Mouse (Mus musculus) heart, embryonic 14.5 days (tissue): ENCODE results near the gene Fgfrl1. TPM values are rescaled to one million over a fixed set of nuclear protein-coding genes. Genes with fewer than 3 reads are reported as not detected.
A peak's percentile ranks its signal among the peaks of the same experiment; 100 is the strongest.

Experiments used
- ATAC-seq: fragments of 200-750 bp; cut with Nextera tagmentation; 2 replicates; pipeline ENCODE4 v1.8.0; 2017; ENCODE audit warnings: low read depth, moderate TSS enrichment; ENCODE audit not compliant: insufficient number of reproducible peaks, insufficient read depth, low FRiP score
- H3K27ac ChIP-seq, 2 experiments: fragments of 200-500 bp in 1 of 2; fragments of 300-500 bp in 1 of 2; sonication (generic) in 1 of 2; replicated peaks in 1 of 2; 2 replicates each; pipeline ENCODE4 v1.5.1; 2012 to 2014; ENCODE audit warnings: low read depth in 2 of 2, low read length in 2 of 2, control low read depth in 1 of 2, mild to moderate bottlenecking in 1 of 2, mixed read lengths in 1 of 2; ENCODE audit not compliant: control insufficient read depth in 1 of 2, insufficient read depth in 1 of 2
- H3K27me3 ChIP-seq: fragments of 300-500 bp; sonication (generic); 2 replicates; pipeline ENCODE4 v1.6.1; 2014; ENCODE audit warnings: mild to moderate bottlenecking, low read length, control low read depth; ENCODE audit not compliant: control insufficient read depth, insufficient read depth
- H3K36me3 ChIP-seq: fragments of 300-500 bp; sonication (generic); 2 replicates; pipeline ENCODE4 v1.6.1; 2014; ENCODE audit warnings: mild to moderate bottlenecking, control low read depth, low read length, mixed read lengths; ENCODE audit not compliant: control insufficient read depth, insufficient read depth
- H3K4me1 ChIP-seq, 2 experiments: fragments of 200-500 bp in 1 of 2; fragments of 300-500 bp in 1 of 2; sonication (generic) in 1 of 2; 2 replicates each; pipeline ENCODE4 v1.6.1; 2012 to 2014; ENCODE audit warnings: low read length in 2 of 2, control low read depth in 1 of 2, mixed read lengths in 1 of 2; ENCODE audit not compliant: control insufficient read depth in 2 of 2, insufficient read depth in 2 of 2
- H3K4me2 ChIP-seq: fragments of 300-500 bp; sonication (generic); 2 replicates; pipeline ENCODE4 v1.6.1; 2014; ENCODE audit warnings: mild to moderate bottlenecking, low read length
- H3K4me3 ChIP-seq, 2 experiments: fragments of 200-500 bp in 1 of 2; fragments of 300-500 bp in 1 of 2; sonication (generic) in 1 of 2; 2 replicates each; pipeline ENCODE4 v1.5.1; 2012 to 2014; ENCODE audit warnings: low read length in 2 of 2, mild to moderate bottlenecking in 2 of 2, control low read depth in 1 of 2, low read depth in 1 of 2, moderate library complexity in 1 of 2; ENCODE audit not compliant: control insufficient read depth in 1 of 2, insufficient read depth in 1 of 2
- H3K9ac ChIP-seq: fragments of 300-500 bp; sonication (generic); 2 replicates; pipeline ENCODE4 v1.6.1; 2014; ENCODE audit warnings: mild to moderate bottlenecking, low read length
- H3K9me3 ChIP-seq: fragments of 300-500 bp; sonication (generic); 2 replicates; pipeline ENCODE4 v1.6.1; 2016; ENCODE audit warnings: low read length, control low read depth; ENCODE audit not compliant: control insufficient read depth
- WGBS: fragments of 180-500 bp; shearing (Covaris S2); extraction: QIAGEN DNeasy Blood & Tissue Kit; methylation state at CpG from one replicate; pipeline ENCODE4 v1.1.7; 2014; 5-methylcytosine and 5-hydroxymethylcytosine counted together
- polyA plus RNA-seq: library from polyadenylated mRNA; unstranded; fragments of >200 nt; fragmentation: Nextera tagmentation; extraction: Ambion mirVana; gene quantifications from 2 replicates; pipeline ENCODE4 v1.2.1, GENCODE M21; 2014

Fgfrl1 gene
- polyA plus RNA-seq, 1 experiment from 2014 or later, result 25.2 TPM

DNA sequence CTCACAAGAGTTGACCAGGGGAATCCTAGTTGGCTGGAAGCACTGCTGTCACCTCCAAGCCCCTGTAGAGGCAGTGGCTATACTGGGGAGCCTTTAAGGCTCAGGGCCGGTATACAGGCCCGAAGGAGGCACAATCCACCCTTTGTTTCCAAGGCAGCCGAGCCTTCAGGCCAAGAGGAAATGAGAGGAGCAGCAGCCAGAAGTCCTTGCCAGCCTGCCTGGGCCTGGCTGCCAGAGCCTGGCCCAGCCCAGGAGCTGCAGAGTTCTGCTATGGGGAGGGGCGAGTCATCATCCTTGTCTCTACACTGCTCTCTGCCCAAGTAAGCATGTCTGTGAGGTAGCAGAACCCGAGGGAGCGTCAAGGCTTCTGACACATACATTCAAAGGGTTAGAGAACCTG is 22.0 kb downstream of the Fgfrl1 start:
- Histone ChIP-seq H3K9ac (no peak overlapping the region), H3K4me3 (no peak overlapping the region), H3K27ac (peak overlapping the region; percentile 15 to 48; a peak in 3 of 4 replicates), H3K27me3 (no peaks in the 10 kb centered on the region), H3K36me3 (no peaks in the 10 kb centered on the region), H3K4me2 (no peak overlapping the region), H3K9me3 (no peaks in the 10 kb centered on the region), H3K4me1 (peaks cover 5 to 7% of the 10 kb centered on the region in 2 experiments; a peak in 2 of 4 replicates)
- ATAC-seq, result peak; percentile 67
- WGBS, result 54% methylated on average over 6 of the region's 6 CpGs

GRCm38 (mm10) chr5:108715974-108716373 is 23.8 kb downstream of the Fgfrl1 start:
- no peak overlapping the region for H3K4me3 ChIP-seq
- no peak overlapping the region for H3K9ac ChIP-seq
- H3K9me3 ChIP-seq, result no peaks in the 10 kb centered on the region
- H3K27me3 ChIP-seq, result no peaks in the 10 kb centered on the region
- H3K27ac ChIP-seq, result no peak overlapping the region
- H3K36me3 ChIP-seq, result no peaks in the 10 kb centered on the region
- WGBS, result 73% methylated on average over 1 of the region's 1 CpGs
- no peak for ATAC-seq
- H3K4me1 ChIP-seq, result peaks cover 6 to 11% of the 10 kb centered on the region in 2 experiments; a peak in 3 of 4 replicates
- no peak overlapping the region for H3K4me2 ChIP-seq

- 0 out of 4 replicates have a peak overlapping the region, but pooled peaks have one; percentile 11 to 14 for H3K27ac ChIP-seq
- H3K4me2 ChIP-seq, result no peak overlapping the region
- H3K4me3 ChIP-seq, result no peak overlapping the region
- ATAC-seq, result no peak
- 0 out of 2 replicates have a peak overlapping the region, but pooled peaks have one; percentile 16 for H3K9ac ChIP-seq
- no peaks in the 10 kb centered on the region for H3K36me3 ChIP-seq
- no peaks in the 10 kb centered on the region for H3K27me3 ChIP-seq
- H3K9me3 ChIP-seq, result no peaks in the 10 kb centered on the region
- peaks cover 11 to 14% of the 10 kb centered on the region in 2 experiments; a peak in 3 of 4 replicates for H3K4me1 ChIP-seq
- 47% methylated on average over 4 of the region's 4 CpGs for WGBS
Measured at GRCm38 (mm10) chr5:108718051-108718450, 25.9 kb downstream of the Fgfrl1 start.

DNA sequence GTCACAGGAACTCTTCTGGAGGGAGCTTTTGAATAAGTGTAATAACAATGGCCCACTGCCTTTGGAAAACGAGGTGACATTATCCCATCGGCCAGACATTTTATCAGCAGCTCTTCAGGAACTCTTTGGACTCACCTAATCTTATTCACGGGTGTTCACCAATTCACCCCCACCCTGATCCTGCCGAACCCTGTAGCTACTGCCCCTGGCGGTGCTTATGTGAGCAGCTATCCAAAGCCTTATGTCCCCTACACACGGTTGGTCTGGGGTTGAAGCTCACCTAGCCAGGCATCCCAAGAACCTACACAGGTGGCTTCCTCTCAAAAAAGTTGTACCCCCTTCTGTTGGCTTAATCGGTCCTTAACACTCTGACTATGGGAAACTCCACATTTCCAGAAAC is 27.6 kb downstream of the Fgfrl1 start:
- Histone ChIP-seq H3K27me3 (no peaks in the 10 kb centered on the region), H3K9me3 (no peaks in the 10 kb centered on the region), H3K4me1 (peaks cover 11 to 14% of the 10 kb centered on the region in 2 experiments; a peak in 3 of 4 replicates), H3K4me3 (no peak overlapping the region), H3K9ac (no peak overlapping the region), H3K4me2 (no peak overlapping the region), H3K27ac (no peak overlapping the region), H3K36me3 (no peaks in the 10 kb centered on the region)
- ATAC-seq, result no peak
- WGBS, result 50% methylated on average over 7 of the region's 7 CpGs

GRCm38 (mm10) chr5:108724006-108724405 is 31.8 kb downstream of the Fgfrl1 start:
- 33% methylated on average over 2 of the region's 2 CpGs for WGBS
- no peaks in the 10 kb centered on the region for H3K9me3 ChIP-seq
- no peak overlapping the region for H3K9ac ChIP-seq
- H3K36me3 ChIP-seq, result no peaks in the 10 kb centered on the region
- no peak overlapping the region for H3K4me3 ChIP-seq
- no peak overlapping the region for H3K27ac ChIP-seq
- peaks cover 5 to 8% of the 10 kb centered on the region in 2 experiments; a peak in 2 of 4 replicates for H3K4me1 ChIP-seq
- H3K4me2 ChIP-seq, result no peak overlapping the region
- ATAC-seq, result no peak
- no peaks in the 10 kb centered on the region for H3K27me3 ChIP-seq

DNA sequence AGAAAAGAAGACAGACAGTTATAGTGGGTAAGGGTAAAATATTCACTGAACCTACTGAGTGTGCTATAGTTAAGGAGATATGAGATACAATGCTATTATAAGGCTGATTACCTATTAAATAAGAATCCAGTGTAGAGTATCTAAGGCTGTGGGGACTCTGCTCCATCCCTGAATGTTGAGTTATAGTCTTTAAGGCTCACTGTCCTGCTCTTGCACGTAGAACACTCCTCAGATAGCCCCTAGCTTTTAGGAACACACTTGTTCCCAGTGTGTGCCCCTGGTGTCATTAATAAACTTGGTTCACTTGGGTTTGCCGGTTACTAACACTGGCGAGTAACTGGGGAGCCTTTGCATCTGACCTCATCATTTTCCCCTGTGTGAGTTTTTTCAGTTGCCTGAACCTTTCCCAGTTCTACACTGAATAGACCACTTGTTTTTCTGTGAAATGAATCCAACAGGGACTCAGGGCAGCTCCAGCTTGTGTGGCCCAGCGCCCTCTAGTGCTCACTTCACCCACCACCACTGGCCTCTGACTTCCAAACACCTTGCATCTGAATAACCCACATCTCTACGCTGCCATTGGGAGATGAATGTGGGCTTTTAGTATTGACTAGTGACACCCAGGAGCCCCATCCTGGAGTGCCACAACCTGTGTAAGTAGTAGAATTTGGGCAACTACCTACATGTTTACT is 34.5 kb downstream of the Fgfrl1 start:
- no peaks in the 10 kb centered on the region for H3K27me3 ChIP-seq
- no peak overlapping the region for H3K4me3 ChIP-seq
- no peaks in the 10 kb centered on the region for H3K4me1 ChIP-seq
- H3K27ac ChIP-seq, result no peak overlapping the region
- no peak overlapping the region for H3K4me2 ChIP-seq
- no peaks in the 10 kb centered on the region for H3K9me3 ChIP-seq
- 28% methylated on average over 5 of the region's 5 CpGs for WGBS
- no peaks in the 10 kb centered on the region for H3K36me3 ChIP-seq
- peak; percentile 68; the same call in 1 of the 2 replicates for ATAC-seq
- no peak overlapping the region for H3K9ac ChIP-seq

DNA sequence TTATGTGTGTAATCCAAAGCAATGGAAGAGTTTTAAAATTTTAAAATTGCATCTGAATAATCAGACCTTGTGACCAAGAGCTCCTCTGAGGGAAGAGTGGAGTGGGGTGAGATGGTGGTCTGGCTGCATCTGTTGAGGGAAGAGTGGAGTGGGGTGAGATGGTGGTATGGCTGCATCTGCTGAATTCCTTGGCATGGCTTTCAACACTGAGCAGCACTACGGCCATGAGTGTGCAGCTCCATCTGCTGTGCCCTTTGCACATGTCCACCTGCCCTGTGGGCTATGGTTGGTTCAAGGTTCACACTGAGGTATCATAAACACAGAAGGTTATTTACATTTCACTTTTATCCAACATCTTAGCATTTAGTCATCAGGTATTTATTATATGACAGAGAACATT is 35.2 kb downstream of the Fgfrl1 start:
- Histone ChIP-seq H3K27me3 (no peaks in the 10 kb centered on the region), H3K9me3 (no peaks in the 10 kb centered on the region), H3K9ac (no peak overlapping the region), H3K27ac (no peak overlapping the region), H3K4me1 (no peaks in the 10 kb centered on the region), H3K4me3 (no peak overlapping the region), H3K36me3 (no peaks in the 10 kb centered on the region), H3K4me2 (no peak overlapping the region)
- WGBS, result 91% methylated on average over 1 of the region's 1 CpGs
- no peak for ATAC-seq

- 74% methylated on average over 2 of the region's 2 CpGs for WGBS
- H3K4me2 ChIP-seq, result no peak overlapping the region
- H3K4me1 ChIP-seq, result no peaks in the 10 kb centered on the region
- H3K4me3 ChIP-seq, result no peak overlapping the region
- H3K9me3 ChIP-seq, result no peaks in the 10 kb centered on the region
- H3K27ac ChIP-seq, result no peak overlapping the region
- no peak overlapping the region for H3K9ac ChIP-seq
- no peaks in the 10 kb centered on the region for H3K27me3 ChIP-seq
- no peaks in the 10 kb centered on the region for H3K36me3 ChIP-seq
- no peak for ATAC-seq
Measured at GRCm38 (mm10) chr5:108741844-108742243, 49.7 kb downstream of the Fgfrl1 start.
